ENCODE assay signal across 9 mouse cellular contexts in the genomic region with DNA sequence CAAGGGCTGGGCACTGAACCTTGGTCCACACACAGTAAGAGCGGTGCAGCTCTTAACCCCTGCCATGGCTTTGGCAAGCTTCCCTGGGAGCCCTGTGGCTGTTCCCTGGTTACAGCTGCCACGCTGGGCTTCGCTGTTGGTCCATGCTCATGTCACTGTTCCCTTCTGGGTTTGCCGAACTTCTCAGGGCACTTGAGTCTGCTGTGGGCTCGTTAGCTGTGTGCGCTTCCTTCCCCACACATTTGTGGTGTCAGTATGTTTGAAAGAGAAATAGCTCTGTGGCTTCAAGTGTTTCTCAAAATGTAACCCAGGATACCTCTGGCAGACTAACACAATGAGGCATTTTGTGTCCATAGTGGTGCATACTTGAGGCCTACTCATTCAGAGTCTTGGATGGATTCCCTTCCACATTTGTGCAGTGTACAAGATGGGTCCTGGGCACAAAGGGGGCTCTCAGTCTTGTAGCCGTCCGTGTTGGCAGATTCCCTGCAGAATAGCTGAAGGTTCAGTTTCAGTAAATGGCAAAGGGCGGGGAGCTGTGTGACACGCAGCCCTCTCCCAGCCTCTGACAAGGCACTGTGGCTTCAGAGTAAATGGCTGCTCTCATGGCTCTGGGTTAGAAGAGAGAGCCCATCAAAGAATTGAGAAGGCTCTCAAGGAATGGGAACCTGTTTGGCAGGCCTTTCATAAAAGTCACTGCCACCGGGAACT.
DNase-seq lines count a peak whose midpoint lies in the region; ATAC-seq lines count a peak whose summit lies in the region.
"Had no signal": no experiment of that assay in that cellular context is flagged by ENCODE, and none has a peak within 500 bp of the region (broad histone marks: within the 10 kb centered on the region; RNA-seq: fewer than 3 reads in every experiment).

No protein-coding gene starts in this region.

- no peak overlapping the region for H3K4me2 ChIP-seq in heart, embryonic 15.5 days
- no peak overlapping the region for H3K4me2 ChIP-seq in forebrain, embryonic 15.5 days (replicated peaks)
- H3K4me2 ChIP-seq in lung, embryonic 16.5 days (ENCODE audit: low read depth, low read length), result no peak overlapping the region
- H3K4me2 ChIP-seq: heart, embryonic 12.5 days had no signal

- DNase-seq in heart, postnatal 36 days, result no peak
- DNase-seq in brain, embryonic 18.5 days (ENCODE audit: low read depth, low spot score), result peak; percentile 56
- DNase-seq in embryo, embryonic 11 days, result no peak
- DNase-seq: cerebellum, adult 9-11 months had no signal

- no peak overlapping the region for H3K4me3 ChIP-seq in heart, embryonic 15.5 days
- H3K4me3 ChIP-seq in forebrain, embryonic 15.5 days, result no peak overlapping the region
- no peak overlapping the region for H3K4me3 ChIP-seq in lung, embryonic 16.5 days (ENCODE audit: low read length)
- H3K4me3 ChIP-seq: heart, embryonic 12.5 days had no signal

- no peaks in the 10 kb centered on the region; the same call in 1 of the 2 replicates for H3K36me3 ChIP-seq in heart, embryonic 15.5 days
- H3K36me3 ChIP-seq in forebrain, embryonic 15.5 days, result no peaks in the 10 kb centered on the region
- no peaks in the 10 kb centered on the region for H3K36me3 ChIP-seq in lung, embryonic 16.5 days (ENCODE audit: control insufficient read depth, insufficient read depth, low read length)

- H3K9me3 ChIP-seq in heart, embryonic 15.5 days (replicated peaks), result no peaks in the 10 kb centered on the region
- H3K9me3 ChIP-seq in forebrain, embryonic 15.5 days, result no peaks in the 10 kb centered on the region
- H3K9me3 ChIP-seq in lung, embryonic 16.5 days (ENCODE audit: control insufficient read depth, low read length), result no peaks in the 10 kb centered on the region
- H3K9me3 ChIP-seq: heart, embryonic 12.5 days had no signal

- peak overlapping the region; percentile 20; the same call in 1 of the 2 replicates for H3K27ac ChIP-seq in heart, embryonic 15.5 days
- peak overlapping the region; percentile 41 for H3K27ac ChIP-seq in forebrain, embryonic 15.5 days (replicated peaks)
- peak overlapping the region; percentile 76 for H3K27ac ChIP-seq in lung, embryonic 16.5 days (ENCODE audit: low read length)

- H3K9ac ChIP-seq in heart, embryonic 15.5 days, result no peak overlapping the region
- no peak overlapping the region for H3K9ac ChIP-seq in forebrain, embryonic 15.5 days (replicated peaks)
- H3K9ac ChIP-seq in lung, embryonic 16.5 days (ENCODE audit: low read length), result no peak overlapping the region
- H3K9ac ChIP-seq: heart, embryonic 12.5 days had no signal

- intact Hi-C loops in heart, postnatal 36 days (cut with DNase I), result no loop called here

- 86% methylated on average over 11 of the region's 11 CpGs for WGBS in heart, embryonic 15.5 days
- 39% methylated on average over 11 of the region's 11 CpGs for WGBS in forebrain, embryonic 15.5 days
- WGBS in lung, embryonic 16.5 days, result 51% methylated on average over 11 of the region's 11 CpGs

- H3K27me3 ChIP-seq in heart, embryonic 15.5 days, result no peaks in the 10 kb centered on the region
- H3K27me3 ChIP-seq in forebrain, embryonic 15.5 days, result no peaks in the 10 kb centered on the region
- no peaks in the 10 kb centered on the region for H3K27me3 ChIP-seq in lung, embryonic 16.5 days (ENCODE audit: control insufficient read depth, insufficient read depth, low read depth, low read length)
- H3K27me3 ChIP-seq: heart, embryonic 12.5 days had no signal

- ATAC-seq in heart, embryonic 15.5 days (replicated peaks; ENCODE audit: insufficient number of reproducible peaks, insufficient read depth, low FRiP score, low read depth), result no peak
- ATAC-seq in forebrain, embryonic 15.5 days (replicated peaks), result peak; percentile 72
- peak; percentile 62 for ATAC-seq in lung, embryonic 16.5 days (ENCODE audit: low read depth)
- no peak for ATAC-seq in erythroblast, adult 5-6 weeks (replicated peaks; ENCODE audit: low FRiP score, poor library complexity, severe bottlenecking)

- peaks cover 19% of the 10 kb centered on the region for H3K4me1 ChIP-seq in heart, embryonic 15.5 days (replicated peaks)
- H3K4me1 ChIP-seq in forebrain, embryonic 15.5 days, result peaks cover 20% of the 10 kb centered on the region
- H3K4me1 ChIP-seq in lung, embryonic 16.5 days (replicated peaks; ENCODE audit: control insufficient read depth, insufficient read depth, low read length), result peaks cover 22% of the 10 kb centered on the region; the same call in 1 of the 2 replicates

Comparison
In these comparisons a context has a peak if more than half of its experiments do, and no peak if none do; other contexts are left out.
1. ATAC-seq: peak in forebrain, embryonic 15.5 days (single experiment) and lung, embryonic 16.5 days (single experiment); none in heart, embryonic 15.5 days (single experiment) and erythroblast, adult 5-6 weeks (single experiment).
2. H3K27ac ChIP-seq: peak in every context shown above with its lines; median percentile 76 in lung, embryonic 16.5 days; 41 in forebrain, embryonic 15.5 days; 20 in heart, embryonic 15.5 days.